Mouse (Mus musculus): ENCODE data around the gene Cask.

Cask gene

DNA sequence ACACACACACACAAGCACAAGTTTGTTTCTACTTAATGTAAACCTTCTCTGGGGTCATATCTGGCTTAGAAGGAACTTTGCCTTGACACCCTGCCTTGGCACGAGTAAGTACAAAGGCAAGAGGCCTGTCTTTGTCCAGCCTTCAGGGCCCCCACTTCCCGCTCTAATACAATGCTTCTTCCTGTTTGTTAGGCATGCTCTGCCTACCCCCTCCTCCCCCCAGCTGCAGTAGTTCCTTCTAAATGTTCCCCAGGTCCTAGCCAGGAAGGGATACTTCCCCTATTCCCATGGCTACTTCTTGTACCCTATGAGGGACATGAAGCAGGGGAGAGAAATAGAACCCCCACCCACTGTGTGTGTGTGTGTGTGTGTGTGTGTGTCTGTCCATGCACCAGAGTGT lies 344.8 kb downstream of the Cask start:
- DNase-seq = peak; percentile 5 to 53

DNA sequence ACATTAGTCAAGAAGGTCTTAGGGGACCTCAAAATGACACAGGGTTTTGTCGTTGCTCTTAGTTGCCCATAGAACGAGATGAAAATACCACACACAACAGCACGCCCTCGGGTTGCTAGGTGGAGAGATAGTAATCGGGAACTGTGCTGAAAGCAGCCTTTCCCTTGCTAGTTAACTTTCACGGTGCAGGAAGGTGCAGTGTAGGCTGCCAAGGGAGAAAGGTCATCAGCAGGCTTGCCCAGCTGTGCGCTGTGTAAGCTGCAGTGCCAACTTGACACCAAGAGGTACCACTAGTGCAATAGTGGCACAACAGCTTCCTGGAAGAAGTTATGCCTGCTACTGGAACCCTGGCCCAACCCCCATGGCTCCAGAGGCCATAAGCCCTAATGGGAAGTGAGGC lies 346.8 kb downstream of the Cask start:
- no peak for DNase-seq

DNA sequence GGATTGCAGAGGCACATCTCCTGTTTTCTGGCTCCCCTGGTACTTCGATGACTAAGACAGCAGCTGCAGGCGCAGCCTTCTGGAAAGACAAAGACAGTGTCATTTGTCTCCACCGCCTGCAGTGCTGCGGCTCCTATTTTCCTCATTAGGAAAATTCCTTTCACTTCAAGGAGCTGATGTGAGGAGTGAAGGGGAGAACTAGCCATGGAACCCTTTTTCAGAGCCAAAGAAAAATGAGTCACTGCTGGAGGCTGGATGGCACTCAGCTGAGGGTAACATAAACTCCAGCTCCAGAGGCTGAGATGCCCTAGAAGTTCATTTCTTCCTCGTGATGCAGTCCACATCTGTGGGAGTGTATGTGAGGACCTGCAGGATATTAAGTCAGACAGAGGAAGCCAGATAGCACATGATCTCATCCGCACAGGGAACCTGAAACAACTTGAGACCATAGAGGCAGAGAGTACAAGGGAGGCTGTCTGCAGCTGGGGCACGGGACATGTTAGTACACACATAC lies 348.2 kb downstream of the Cask start:
- DNase-seq = no peak

DNA sequence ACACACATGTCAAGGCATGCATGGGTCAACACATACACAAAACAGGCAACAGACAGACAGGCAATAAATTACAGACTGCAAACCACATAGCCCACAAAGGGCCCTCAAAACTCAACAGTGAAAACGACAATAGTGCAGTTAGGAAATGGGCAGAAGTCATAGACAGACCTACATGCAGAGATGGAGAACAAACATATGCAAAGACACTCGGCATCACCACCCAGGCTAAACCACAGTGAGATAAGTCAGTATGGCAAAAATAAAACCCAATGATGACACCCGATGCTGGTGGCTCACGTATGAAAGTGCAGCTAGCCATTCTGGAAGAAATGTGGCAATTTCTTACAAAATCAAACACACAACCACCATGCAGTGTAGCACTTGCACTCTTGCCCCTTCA lies 350.9 kb downstream of the Cask start:
- DNase-seq = no peak

DNA sequence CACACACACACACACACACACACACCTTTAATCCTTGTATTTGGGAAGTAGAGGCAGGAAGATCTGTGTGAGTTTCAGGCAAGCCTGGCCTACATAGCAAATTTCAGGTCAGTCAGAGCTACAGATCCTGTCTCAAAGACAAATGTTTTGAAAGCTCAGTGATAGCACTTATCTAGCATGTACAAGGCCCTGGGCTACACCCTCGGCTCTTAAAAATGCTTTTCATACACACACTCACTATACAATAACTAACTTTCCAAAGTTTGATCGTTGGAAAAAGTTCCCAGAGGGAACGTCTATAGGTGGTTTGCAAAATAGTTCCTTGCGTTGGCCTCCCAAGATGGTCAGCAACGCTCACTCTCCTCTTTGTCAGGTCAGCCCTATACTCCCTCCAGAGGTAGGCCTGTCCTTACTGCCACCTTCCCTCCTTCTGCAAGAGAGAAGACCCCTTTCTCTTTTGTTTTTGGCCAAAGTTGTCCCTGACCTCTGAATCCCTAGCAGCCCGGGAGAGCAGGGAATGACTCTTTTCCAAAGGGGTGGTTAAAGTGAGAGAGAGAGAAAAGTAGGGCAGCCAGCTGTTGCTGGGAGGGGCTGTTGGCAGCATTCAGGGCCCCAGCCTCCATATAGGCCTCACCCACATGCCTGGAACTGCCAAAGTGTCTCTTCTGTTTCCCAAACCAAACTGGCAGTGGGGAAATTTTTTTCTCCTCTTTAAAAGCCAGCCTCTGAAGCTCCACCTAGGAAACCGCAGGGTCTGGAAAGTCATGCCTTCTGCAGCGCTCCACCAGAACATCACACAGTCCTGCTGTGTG lies 356.1 kb downstream of the Cask start:
- DNase-seq = no peak

DNA sequence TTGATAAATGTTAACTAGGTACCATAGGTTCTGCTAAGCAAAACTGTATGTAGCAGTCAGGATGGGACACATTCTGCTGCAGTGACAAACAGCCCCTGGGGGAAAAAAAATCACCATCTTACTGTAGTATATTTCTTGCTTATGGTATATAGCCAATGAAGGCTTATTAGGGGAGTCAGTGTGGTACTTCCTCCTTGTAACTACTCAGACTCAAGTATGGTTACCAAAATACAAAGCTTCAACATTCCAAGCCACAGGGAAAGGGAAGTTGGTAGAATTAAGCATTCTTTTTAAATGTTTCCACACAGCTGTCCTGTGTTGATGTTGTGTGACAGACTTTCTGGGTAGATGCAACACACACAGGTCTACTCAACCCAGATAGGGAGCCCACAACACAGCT lies 358.2 kb downstream of the Cask start:
- DNase-seq = no peak

DNA sequence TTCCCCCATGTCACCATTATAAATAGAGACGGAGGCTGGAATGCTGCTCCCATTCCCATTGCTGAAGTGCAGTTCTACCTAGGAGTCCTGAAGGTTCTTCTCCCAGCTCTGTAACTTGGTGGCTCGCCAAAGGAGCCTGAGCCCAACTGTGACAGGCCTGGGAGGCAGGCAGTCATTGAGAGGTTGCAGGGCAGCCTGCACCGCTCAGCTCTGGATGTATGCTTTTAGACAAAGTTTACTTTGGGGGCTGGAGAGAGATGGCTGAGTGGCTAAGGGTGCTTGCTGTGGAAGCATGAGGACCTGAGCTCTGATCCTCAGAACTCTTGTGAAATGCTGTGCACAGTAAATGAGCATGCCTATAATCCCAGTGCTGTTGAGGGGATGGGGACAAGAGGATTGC lies 360.2 kb downstream of the Cask start:
- no peak for DNase-seq

DNA sequence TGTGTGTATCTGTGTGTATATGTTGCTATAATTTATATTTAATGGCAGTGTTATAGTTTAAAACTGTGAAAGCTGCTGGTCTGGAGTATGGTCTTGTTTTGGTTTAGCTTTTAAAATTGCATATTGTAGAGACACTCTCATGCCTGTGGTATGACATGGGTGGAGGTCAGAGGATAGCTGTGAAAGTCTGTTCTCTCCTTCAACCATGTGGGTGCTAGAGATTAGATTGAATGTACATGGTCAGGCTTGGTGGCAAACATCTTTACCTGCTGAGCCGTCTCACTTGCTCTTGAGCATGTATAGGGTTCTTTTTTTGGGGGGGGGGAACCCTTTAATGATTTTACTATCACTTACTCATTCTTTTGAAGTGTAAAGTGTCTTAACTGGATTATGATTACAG lies 361.4 kb downstream of the Cask start:
- no peak for DNase-seq

DNA sequence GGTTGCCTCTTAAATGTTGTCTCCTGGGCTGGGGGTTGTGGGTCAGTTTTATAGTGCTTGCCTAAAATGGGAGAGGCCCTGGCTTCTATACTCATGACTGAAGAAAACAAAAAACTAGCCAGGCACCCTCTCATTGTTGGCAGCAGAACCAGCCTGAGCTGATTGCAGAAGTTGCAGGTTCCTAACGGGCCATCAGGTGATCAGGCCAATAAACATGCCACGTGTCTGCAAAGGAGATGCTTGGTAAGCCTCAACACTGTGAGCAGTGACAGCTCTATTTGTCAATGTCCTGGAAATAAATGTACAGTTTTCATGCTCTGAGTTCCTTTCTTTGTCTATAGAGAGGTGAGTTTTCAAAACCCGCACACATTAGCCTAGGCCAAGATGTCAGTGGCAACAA lies 362.2 kb downstream of the Cask start:
- DNase-seq = no peak

DNA sequence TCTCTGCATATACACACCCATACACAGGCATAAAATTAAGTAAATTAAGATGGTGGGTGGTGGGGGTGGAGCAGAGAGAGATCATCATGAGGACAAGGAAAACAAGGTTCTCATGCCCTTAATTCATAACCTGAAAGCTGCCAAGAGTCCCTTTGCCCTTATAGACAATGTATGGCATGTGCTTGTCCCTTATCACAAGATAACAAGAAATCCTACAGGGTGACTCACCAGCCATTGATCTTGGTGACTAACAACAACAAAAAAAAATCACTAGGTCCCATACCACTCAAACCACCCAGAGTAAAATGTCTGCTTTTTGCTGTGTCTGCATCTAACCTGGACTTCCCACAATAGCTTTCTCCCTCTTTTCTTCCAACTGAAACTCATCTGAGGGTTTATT lies 366.7 kb downstream of the Cask start:
- no peak for DNase-seq

DNA sequence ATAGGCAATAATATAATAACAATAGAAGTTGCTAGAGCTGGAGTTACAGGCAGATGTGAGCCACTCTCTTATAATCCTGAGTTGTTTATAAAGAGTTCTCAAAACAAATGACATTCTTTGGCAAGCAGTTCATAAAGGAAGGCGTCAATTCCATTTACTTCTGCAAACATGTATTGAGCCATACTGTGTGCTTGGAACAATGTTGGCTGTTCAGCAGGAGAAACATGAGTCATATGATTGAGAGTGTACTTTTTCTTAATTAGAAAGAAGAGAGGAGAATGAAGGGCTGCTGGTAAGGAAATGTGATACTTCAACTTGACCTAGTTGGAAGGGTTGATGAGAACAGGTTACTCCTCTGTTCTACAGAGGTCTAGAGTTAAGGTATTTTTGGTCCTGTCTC lies 368.6 kb downstream of the Cask start:
- no peak for DNase-seq

DNA sequence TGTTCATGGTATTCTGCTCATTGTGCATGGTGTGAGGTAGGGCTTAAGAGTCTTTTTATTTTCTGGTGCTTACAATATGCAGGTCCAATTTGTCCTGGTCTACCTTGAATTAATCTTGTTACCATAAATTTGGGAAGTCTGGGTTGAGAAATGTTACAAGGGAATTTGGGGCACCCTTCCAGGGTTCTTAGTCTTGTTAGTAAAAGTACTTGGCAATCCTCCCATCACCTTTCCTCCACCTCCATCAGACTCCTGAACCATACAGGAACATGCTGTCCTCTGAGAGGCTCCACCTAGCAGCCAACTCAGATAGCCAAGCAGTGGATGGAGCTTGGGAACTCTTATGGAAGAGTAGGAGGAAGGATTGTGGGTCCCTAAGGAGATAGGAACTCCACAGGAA lies 371.6 kb downstream of the Cask start:
- no peak for DNase-seq

DNA sequence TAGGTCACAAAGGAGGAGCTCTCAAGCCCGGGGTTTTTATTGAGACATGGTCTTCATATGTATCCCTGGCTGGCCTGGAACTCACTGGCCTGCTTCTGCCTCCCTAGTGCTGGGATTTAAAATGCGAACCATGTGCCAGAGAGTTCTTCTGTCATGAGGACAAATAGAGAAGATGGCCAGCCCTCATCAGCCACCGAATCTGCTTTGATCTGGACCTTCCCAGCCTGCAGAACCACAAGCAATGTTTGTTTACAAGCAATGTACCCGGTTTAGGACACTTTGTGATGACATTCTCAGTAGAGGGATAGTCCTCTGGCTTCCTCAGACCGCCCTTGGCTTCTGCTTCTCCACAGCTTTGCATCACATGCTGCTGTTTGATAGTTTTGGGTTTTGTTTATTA lies 372.9 kb downstream of the Cask start:
- no peak for DNase-seq

DNA sequence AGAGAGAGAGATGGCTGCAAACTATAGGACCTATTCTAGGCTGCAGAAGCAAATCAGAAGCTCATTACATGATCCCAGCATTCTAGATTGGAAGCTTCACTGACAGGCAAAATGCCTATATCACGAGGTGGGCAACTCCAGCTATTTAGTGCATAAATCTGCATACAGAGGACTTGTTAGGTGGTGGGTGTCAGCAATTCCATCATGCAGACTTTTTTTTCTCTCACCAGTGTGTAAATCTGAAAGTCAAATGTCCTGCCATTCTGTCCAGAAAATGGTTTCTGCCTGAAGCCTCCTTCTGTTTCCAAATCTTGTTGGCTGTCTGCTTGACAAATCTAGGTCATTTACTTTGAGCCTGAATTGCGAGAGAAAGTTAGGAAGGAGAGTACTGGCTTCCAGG lies 373.6 kb downstream of the Cask start:
- no peak for DNase-seq

DNA sequence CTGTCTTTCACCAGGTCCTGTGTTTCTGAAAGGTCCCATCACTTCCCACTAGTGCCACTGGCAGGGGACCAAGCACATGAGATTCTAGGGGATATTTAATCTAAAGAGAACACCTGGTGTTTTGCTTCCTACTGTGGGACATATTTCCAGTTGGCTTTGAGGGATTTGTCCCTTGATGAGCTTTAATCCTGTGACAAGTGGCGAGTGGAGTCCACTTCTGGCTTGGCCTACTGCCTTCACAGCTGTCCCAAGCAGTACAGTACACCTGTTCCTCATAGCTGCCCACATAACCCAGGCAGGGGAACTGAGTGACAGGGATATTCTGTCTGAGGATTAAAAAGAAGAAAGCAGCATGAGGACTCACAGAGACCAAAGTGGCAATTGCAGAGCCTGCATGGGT lies 375.8 kb downstream of the Cask start:
- no peak for DNase-seq

DNA sequence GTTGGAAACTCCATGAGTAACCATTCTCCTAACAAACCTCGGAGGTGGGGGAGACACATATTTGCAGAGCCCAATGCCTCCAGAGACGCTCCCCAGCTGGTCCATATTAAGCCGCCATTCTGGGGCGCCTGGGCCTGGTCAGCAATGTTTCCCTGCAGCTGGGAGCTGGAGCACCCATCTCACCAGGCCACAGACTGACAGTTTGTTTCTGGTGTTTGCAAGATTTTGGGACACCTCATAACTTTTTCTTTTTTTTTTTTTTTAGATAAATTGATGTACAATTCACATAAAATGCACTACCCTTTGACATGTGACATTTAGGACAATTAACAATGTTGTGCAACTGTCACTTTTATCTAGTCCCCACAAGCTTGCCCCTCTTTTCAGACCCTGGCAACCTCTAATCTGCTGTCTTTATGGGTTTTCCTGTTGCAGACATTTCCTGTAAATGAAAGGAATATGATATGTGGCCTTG lies 378.4 kb downstream of the Cask start:
- DNase-seq = peak in 1 of 2 experiments; percentile 46

DNA sequence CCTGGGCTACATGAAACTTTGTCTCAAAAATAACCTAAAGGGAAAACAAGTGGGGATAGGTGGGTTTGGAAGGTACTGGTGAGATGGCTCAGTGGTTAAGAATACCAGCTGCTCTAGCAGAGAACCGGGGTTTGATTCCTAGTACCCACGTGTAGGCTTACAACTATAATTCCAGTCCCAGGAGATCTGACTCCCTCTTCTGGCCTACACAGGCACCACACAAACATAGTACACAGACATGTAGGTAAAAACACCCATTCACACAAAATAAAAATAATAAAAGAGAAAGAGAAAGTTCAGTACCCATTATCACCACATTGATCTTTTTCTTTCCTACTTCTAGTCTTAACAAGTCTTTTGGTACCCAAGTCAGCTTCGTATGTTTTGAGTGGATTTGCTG lies 379.2 kb downstream of the Cask start:
- no peak for DNase-seq

DNA sequence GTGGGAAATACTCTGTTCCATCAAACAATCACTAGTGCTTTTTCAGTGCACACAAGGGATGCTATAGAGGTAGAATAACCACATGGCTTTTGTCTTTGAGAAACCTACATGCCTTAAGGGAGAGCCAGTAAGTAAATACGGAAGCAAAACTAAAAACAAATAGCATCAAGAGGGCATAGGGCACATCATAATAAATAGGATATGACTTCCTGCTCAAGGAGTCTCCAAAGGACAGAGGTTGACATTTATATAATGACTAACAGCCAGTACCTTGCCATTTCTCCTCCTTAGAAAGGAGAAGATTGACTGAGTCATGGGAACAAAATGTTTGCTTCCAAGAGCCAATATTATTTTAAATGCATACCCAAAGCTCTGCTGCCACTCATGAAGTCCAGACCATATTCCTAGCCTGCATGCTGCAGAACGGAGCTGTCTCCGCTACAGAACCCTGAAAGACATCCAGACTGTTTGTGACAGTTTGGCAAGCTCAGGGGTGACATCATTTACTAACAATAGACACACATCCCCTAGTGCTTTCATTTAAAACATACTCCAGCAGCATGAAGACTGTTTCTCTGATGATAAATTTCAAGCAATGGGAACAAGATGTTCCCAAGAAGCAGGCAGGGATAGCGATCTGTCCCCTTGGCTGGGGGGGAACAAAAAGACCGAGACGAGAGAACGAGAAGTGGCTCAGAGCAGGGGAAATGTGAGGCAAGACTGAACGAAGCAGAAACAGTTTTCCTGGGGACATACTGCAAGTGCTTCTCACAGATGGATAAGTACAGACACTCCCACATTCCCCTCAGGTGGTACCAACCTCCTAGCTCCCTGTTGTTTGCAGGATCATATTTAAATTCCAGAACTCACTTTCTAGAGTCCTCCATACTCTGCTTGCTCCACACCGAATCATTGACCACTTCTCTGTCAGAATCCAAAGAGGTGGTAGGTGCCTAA lies 381.7 kb downstream of the Cask start:
- DNase-seq = peak; percentile 30 to 43

DNA sequence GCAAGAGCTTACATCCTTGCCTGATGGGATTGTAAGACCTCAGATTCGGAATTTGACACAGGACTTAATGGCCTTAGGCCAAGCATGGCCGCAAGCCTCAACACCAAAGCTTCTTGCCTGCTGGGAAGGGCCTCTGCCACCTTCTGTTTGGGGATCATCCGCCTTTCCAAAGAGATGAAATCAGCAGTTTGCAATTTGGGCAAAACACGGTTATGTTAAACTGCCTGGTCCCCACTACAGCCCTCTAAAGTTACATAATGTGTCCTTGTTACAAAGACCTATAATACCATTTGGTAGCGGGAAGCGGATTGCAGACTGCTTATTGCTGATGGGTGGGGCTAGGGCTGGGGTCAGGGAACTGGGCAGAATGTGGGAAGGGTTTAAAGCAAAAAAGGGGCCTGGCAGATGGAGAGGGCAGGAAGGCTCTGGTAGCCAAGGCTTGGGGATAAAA lies 384.0 kb downstream of the Cask start:
- no peak for DNase-seq

All from kidney, postnatal 25 days (tissue).